Mouse (Mus musculus) hindbrain, embryonic 14.5 days (tissue): ENCODE results near the gene Krt80. TPM values are rescaled to one million over a fixed set of nuclear protein-coding genes. Genes with fewer than 3 reads are reported as not detected.

Source experiments
- ATAC-seq: fragments of 200-750 bp; cut with Nextera tagmentation; 2 replicates; pipeline ENCODE4 v1.8.0; 2017; ENCODE audit warnings: moderate number of reproducible peaks, mild to moderate bottlenecking, moderate TSS enrichment, moderate library complexity; ENCODE audit not compliant: low FRiP score
- DNase-seq: peaks from one replicate; pipeline ENCODE4 v3.0.0-alpha.2; 2015; ENCODE audit warnings: low spot score
- H3K27ac ChIP-seq: fragments of 300-500 bp; sonication (generic); 2 replicates; pipeline ENCODE4 v1.5.1; 2014; ENCODE audit warnings: mild to moderate bottlenecking, moderate library complexity
- H3K27me3 ChIP-seq: fragments of 300-500 bp; sonication (generic); 2 replicates; pipeline ENCODE4 v1.6.1; 2014; ENCODE audit warnings: mild to moderate bottlenecking, low read length, mixed read lengths; ENCODE audit not compliant: control insufficient read depth, insufficient read depth
- H3K36me3 ChIP-seq: fragments of 300-500 bp; sonication (generic); replicated peaks from 2 replicates; pipeline ENCODE4 v1.6.1; 2014; ENCODE audit not compliant: control insufficient read depth, insufficient read depth
- H3K4me1 ChIP-seq: fragments of 300-500 bp; sonication (generic); replicated peaks from 2 replicates; pipeline ENCODE4 v1.6.1; 2014; ENCODE audit warnings: antibody characterized with exemption, low read length, mixed read lengths; ENCODE audit not compliant: control insufficient read depth, insufficient read depth
- H3K4me2 ChIP-seq: fragments of 300-500 bp; sonication (generic); replicated peaks from 2 replicates; pipeline ENCODE4 v1.6.1; 2014; ENCODE audit warnings: mild to moderate bottlenecking, moderate library complexity
- H3K4me3 ChIP-seq: fragments of 300-500 bp; sonication (generic); replicated peaks from 2 replicates; pipeline ENCODE4 v1.5.1; 2014; ENCODE audit warnings: mild to moderate bottlenecking, low read length
- H3K9ac ChIP-seq: fragments of 300-500 bp; sonication (generic); 2 replicates; pipeline ENCODE4 v1.6.1; 2014
- H3K9me3 ChIP-seq: fragments of 300-500 bp; sonication (generic); 2 replicates; pipeline ENCODE4 v1.6.1; 2016; ENCODE audit warnings: low read length; ENCODE audit not compliant: control insufficient read depth
- WGBS: fragments of 180-500 bp; shearing (Covaris S2); extraction: QIAGEN DNeasy Blood & Tissue Kit; methylation state at CpG from one replicate; pipeline ENCODE4 v1.1.7; 2014; 5-methylcytosine and 5-hydroxymethylcytosine counted together
- polyA plus RNA-seq: library from polyadenylated mRNA; unstranded; fragments of >200 nt; fragmentation: Nextera tagmentation; extraction: Ambion mirVana; gene quantifications from 2 replicates; pipeline ENCODE4 v1.2.1, GENCODE M21; 2014

Krt80 gene
- polyA plus RNA-seq, 1 experiment from 2014 or later, result 0.11 TPM

- no peak overlapping the region for H3K9ac ChIP-seq
- H3K4me1 ChIP-seq, result no peaks in the 10 kb centered on the region
- no peaks in the 10 kb centered on the region for H3K9me3 ChIP-seq
- H3K4me2 ChIP-seq, result no peak overlapping the region
- ATAC-seq, result no peak
- no peak overlapping the region for H3K27ac ChIP-seq
- H3K27me3 ChIP-seq, result no peaks in the 10 kb centered on the region
- no peaks in the 10 kb centered on the region for H3K36me3 ChIP-seq
- DNase-seq, result no peak
- H3K4me3 ChIP-seq, result no peak overlapping the region
- WGBS, result 67% methylated on average over 11 of the region's 11 CpGs
These were observed 1.2 kb downstream of the Krt80 start for GRCm38 (mm10) chr15:101368502-101369381.

- Histone ChIP-seq H3K4me3 (no peak overlapping the region), H3K27ac (no peak overlapping the region), H3K9ac (no peak overlapping the region), H3K36me3 (no peaks in the 10 kb centered on the region), H3K9me3 (no peaks in the 10 kb centered on the region), H3K27me3 (no peaks in the 10 kb centered on the region), H3K4me2 (no peak overlapping the region), H3K4me1 (no peaks in the 10 kb centered on the region)
- ATAC-seq (no peak), DNase-seq (no peak)
- WGBS, result 80% methylated on average over 6 of the region's 6 CpGs
These were observed 1.9 kb downstream of the Krt80 start for GRCm38 (mm10) chr15:101368015-101368414.

GRCm38 (mm10) chr15:101367497-101367896, 2.5 kb downstream of the Krt80 start:
- no peaks in the 10 kb centered on the region for H3K4me1 ChIP-seq
- 79% methylated on average over 8 of the region's 8 CpGs for WGBS
- no peak for ATAC-seq

GRCm38 (mm10) chr15:101366926-101367325, 3.0 kb downstream of the Krt80 start:
- H3K9me3 ChIP-seq, result no peaks in the 10 kb centered on the region
- H3K4me3 ChIP-seq, result no peak overlapping the region
- no peak overlapping the region for H3K9ac ChIP-seq
- H3K4me1 ChIP-seq, result no peaks in the 10 kb centered on the region
- no peaks in the 10 kb centered on the region for H3K27me3 ChIP-seq
- WGBS, result 45% methylated on average over 2 of the region's 2 CpGs
- ATAC-seq, result no peak
- H3K4me2 ChIP-seq, result no peak overlapping the region
- no peak overlapping the region for H3K27ac ChIP-seq
- no peaks in the 10 kb centered on the region for H3K36me3 ChIP-seq
- no peak for DNase-seq

More at GRCm38 (mm10) chr15:101367497-101367896, 2.5 kb downstream of the Krt80 start:
- Histone ChIP-seq H3K4me3 (no peak overlapping the region), H3K9me3 (no peaks in the 10 kb centered on the region), H3K4me2 (no peak overlapping the region), H3K9ac (no peak overlapping the region), H3K27me3 (no peaks in the 10 kb centered on the region), H3K27ac (no peak overlapping the region), H3K36me3 (no peaks in the 10 kb centered on the region)
- DNase-seq, result no peak

GRCm38 (mm10) chr15:101366482-101366881, 3.5 kb downstream of the Krt80 start:
- 27% methylated on average over 3 of the region's 3 CpGs for WGBS
- H3K36me3 ChIP-seq, result no peaks in the 10 kb centered on the region

GRCm38 (mm10) chr15:101365721-101366120, 4.2 kb downstream of the Krt80 start:
- WGBS, result 83% methylated on average over 4 of the region's 4 CpGs
- no peak overlapping the region for H3K4me3 ChIP-seq
- H3K27me3 ChIP-seq, result no peaks in the 10 kb centered on the region
- no peak for ATAC-seq
- no peak for DNase-seq
- H3K36me3 ChIP-seq, result no peaks in the 10 kb centered on the region
- H3K9me3 ChIP-seq, result no peaks in the 10 kb centered on the region
- no peak overlapping the region for H3K4me2 ChIP-seq
- no peak overlapping the region for H3K27ac ChIP-seq
- no peak overlapping the region for H3K9ac ChIP-seq
- H3K4me1 ChIP-seq, result no peaks in the 10 kb centered on the region

More at GRCm38 (mm10) chr15:101366482-101366881, 3.5 kb downstream of the Krt80 start:
- no peaks in the 10 kb centered on the region for H3K4me1 ChIP-seq
- no peak overlapping the region for H3K4me2 ChIP-seq
- H3K27ac ChIP-seq, result no peak overlapping the region
- no peak for DNase-seq
- no peaks in the 10 kb centered on the region for H3K27me3 ChIP-seq
- H3K4me3 ChIP-seq, result no peak overlapping the region
- no peaks in the 10 kb centered on the region for H3K9me3 ChIP-seq
- ATAC-seq, result no peak
- H3K9ac ChIP-seq, result no peak overlapping the region

GRCm38 (mm10) chr15:101364891-101365671, 4.9 kb downstream of the Krt80 start:
- WGBS, result 76% methylated on average over 7 of the region's 7 CpGs
- DNase-seq (no peak), ATAC-seq (no peak)
- no peaks in the 10 kb centered on the region for H3K36me3 ChIP-seq
- H3K4me3 ChIP-seq, result no peak overlapping the region
- no peak overlapping the region for H3K4me2 ChIP-seq
- no peaks in the 10 kb centered on the region for H3K9me3 ChIP-seq
- no peaks in the 10 kb centered on the region for H3K27me3 ChIP-seq
- no peaks in the 10 kb centered on the region for H3K4me1 ChIP-seq
- no peak overlapping the region for H3K27ac ChIP-seq
- no peak overlapping the region for H3K9ac ChIP-seq

- H3K9me3 ChIP-seq, result no peaks in the 10 kb centered on the region
- H3K27me3 ChIP-seq, result no peaks in the 10 kb centered on the region
- H3K4me2 ChIP-seq, result no peak overlapping the region
- no peak overlapping the region for H3K9ac ChIP-seq
- ATAC-seq, result no peak
- H3K36me3 ChIP-seq, result no peaks in the 10 kb centered on the region
- no peak overlapping the region for H3K27ac ChIP-seq
- no peak for DNase-seq
- WGBS, result 77% methylated on average over 6 of the region's 6 CpGs
- H3K4me3 ChIP-seq, result no peak overlapping the region
- no peaks in the 10 kb centered on the region for H3K4me1 ChIP-seq
These were observed 5.5 kb downstream of the Krt80 start for GRCm38 (mm10) chr15:101364425-101364824.

- DNase-seq, result no peak
- no peak overlapping the region for H3K4me2 ChIP-seq
- ATAC-seq, result no peak
These were observed 6.0 kb downstream of the Krt80 start for GRCm38 (mm10) chr15:101363933-101364332.

More at GRCm38 (mm10) chr15:101363933-101364332, 6.0 kb downstream of the Krt80 start:
- Histone ChIP-seq H3K36me3 (no peaks in the 10 kb centered on the region), H3K27me3 (no peaks in the 10 kb centered on the region), H3K4me3 (no peak overlapping the region), H3K27ac (no peak overlapping the region), H3K9me3 (no peaks in the 10 kb centered on the region), H3K9ac (no peak overlapping the region), H3K4me1 (no peaks in the 10 kb centered on the region)
- WGBS, result 86% methylated on average over 6 of the region's 6 CpGs
